Mouse (Mus musculus) Patski (cell line): ENCODE measurements around the gene Soga1. TPM values are rescaled to one million over a fixed set of nuclear protein-coding genes. Genes with fewer than 3 reads are reported as not detected.

ENCODE experiments used
- ATAC-seq: fragments of 100-300 bp; one replicate; pipeline ENCODE4 v1.8.0; 2021
- CTCF ChIA-PET: fragments of 350-600 bp; sonication (Branson Sonifier 250); formaldehyde crosslinking; loops from one replicate; lab custom pipeline; 2022; ENCODE audit warnings: inconsistent platforms; lab: Charles Lee
- POLR2A ChIA-PET: fragments of 350-600 bp; sonication (Branson Sonifier 250); formaldehyde crosslinking; loops from one replicate; lab custom pipeline; 2022; ENCODE audit warnings: antibody characterized with exemption, inconsistent platforms; lab: Charles Lee
- DNase-seq: peaks from one replicate; pipeline ENCODE4 v3.0.0-alpha.2; 2011; ENCODE audit warnings: low read depth, low spot score
- H3K27me3 ChIP-seq: fragments of 371-371 bp; one replicate; pipeline ENCODE4 v1.5.1; 2021
- CTCF ChIP-seq: fragments of 100-300 bp; IDR thresholded peaks from one replicate; pipeline ENCODE4 v1.5.1; 2021
- in situ Hi-C: fragments of 300-500 bp; cut with MboI; formaldehyde crosslinking; loops from 3 replicates; pipeline ENCODE4 v1.11.1; 2018; ENCODE audit warnings: low pct_unique_long_range_greater_than_20kb, mixed read lengths
- polyA plus RNA-seq: library from polyadenylated mRNA; unstranded; gene quantifications from one replicate; pipeline ENCODE4 v1.2.3, GENCODE M21; 2021

Gene Soga1
- polyA plus RNA-seq, 1 experiment from 2014 or later = 35.3 TPM

DNA sequence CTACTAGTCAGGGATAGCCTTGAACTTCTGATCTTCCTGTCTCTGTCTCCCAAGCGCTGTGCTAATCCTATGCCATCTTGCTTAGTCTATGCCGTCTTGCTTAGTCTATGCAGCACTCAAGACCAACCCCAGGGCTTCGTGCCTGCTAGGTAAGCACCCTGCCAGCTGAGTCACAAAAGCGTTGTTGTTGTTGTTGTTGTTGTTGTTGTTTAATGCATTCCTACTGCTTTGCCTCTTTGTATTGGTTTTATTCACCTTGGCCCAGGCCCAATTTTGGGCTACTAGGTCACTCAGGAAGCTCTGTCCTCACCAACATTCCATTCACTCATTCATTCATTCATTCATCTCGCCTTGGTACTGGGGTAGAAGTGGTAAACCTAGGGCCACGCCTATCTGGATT is 23.3 kb downstream of the Soga1 start:
- ChIA-PET CTCF (interaction anchor here (1.2 kb wide), 1 partner anchor 15 kb away, joined by 3 read pairs; no protein-coding TSS in a partner anchor), POLR2A (interaction anchor here (1.0 to 1.3 kb wide), 2 partner anchors 20 to 36 kb away, joined by 3 to 4 read pairs; no protein-coding TSS in a partner anchor)
- ATAC-seq = no peak
- no peak for TF ChIP-seq CTCF
- DNase-seq = no peak
- H3K27me3 ChIP-seq = no peaks in the 10 kb centered on the region
- in situ Hi-C loops = no loop called here

DNA sequence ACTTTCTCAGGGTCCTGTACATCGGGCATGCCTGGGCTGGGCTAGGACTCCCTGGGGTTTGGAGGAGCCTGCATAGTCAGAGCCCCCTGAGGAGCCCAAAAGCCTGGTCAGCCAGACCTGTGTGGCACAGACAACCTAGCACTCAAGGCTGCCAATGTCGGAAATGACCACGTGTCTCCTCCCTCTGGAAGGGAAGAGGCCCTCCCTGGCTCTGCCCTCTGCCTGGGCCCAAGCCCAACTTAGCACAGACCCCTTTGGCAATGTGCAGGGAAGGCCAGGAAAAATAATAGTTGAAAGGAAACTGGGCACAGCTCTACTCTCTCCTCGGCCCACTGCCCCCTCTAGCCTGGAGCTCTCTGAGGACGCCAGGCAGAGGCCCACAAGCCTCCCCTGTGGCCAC is 24.2 kb downstream of the Soga1 start:
- CTCF ChIA-PET = interaction anchor here (0.9 to 1.2 kb wide), 2 partner anchors 14 to 20 kb away, joined by 3 to 4 read pairs; no protein-coding TSS in a partner anchor
- no peak for TF ChIP-seq CTCF
- in situ Hi-C loops = no loop called here
- no peaks in the 10 kb centered on the region for H3K27me3 ChIP-seq
- no peak for DNase-seq
- POLR2A ChIA-PET = interaction anchor here (0.8 to 1.3 kb wide), 4 partner anchors 17 to 37 kb away, joined by 3 to 6 read pairs (median 4); partner anchors contain the start of gene Soga1
- ATAC-seq = no peak

DNA sequence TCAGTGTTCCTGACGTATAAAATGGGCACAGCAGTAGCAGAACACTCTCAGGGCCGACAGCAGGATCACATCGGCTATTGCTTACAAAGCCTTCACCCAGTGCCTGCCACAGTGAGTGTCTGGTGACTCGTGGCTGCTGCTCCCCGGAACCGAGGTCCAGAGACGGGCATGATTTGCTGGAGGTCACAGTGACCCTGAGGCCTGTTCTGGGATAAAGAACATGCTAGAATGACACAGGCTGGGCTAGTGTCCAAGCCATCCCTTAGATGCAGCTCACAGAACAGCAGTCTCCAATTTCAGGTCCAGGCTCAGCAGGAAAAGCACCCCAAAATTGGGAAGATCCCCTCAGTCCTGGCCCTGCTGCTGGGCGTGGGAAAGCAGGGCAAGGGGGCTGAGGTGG is 24.8 kb downstream of the Soga1 start:
- H3K27me3 ChIP-seq = no peaks in the 10 kb centered on the region
- no peak for DNase-seq
- no peak for TF ChIP-seq CTCF
- ATAC-seq = no peak
- ChIA-PET POLR2A (interaction anchor here (0.8 to 1.0 kb wide), 2 partner anchors 18 to 24 kb away, joined by 3 to 6 read pairs; partner anchors contain the start of gene Soga1), CTCF (interaction anchor here (1.4 kb wide), 1 partner anchor 37 kb away, joined by 4 read pairs; no protein-coding TSS in a partner anchor)
- in situ Hi-C loops = no loop called here

DNA sequence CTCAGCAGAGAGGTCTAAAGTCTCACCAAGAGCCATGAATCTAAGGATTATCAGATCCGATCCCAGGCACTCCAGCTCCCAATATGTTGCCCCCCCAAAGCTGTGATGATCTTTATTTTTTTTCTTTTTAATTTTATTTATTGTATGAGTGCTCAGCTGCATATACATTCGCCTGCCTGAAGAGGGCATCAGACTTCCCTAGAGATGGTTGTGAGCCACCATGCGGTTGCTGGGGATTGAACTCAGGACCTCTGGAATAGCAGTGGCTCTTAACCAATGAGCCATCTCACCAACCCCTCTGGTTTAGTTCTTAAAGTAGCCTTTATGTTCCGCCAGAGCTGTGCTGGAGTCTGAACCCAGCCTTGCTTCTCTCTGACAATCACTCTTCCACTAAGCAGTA is 25.3 kb downstream of the Soga1 start:
- DNase-seq = no peak

DNA sequence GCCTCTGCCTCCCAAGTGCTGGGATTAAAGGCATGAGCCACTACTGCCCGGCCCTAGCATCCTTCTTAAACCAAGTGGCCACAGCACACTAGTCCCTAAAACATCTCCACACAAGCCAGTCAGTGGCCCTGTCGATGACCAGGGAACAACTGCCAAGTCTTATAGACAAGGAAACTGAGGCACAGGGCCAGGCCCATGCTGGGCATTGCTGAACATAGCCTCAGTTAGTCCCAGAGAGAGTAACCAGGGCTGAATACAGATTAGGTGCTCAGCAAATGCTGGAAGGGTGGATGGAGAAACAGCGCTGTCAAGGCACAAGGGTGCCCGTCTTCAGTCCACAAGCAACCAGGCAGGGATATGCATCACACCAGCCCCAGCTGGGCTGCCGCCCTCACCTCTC is 25.9 kb downstream of the Soga1 start:
- no peaks in the 10 kb centered on the region for H3K27me3 ChIP-seq
- DNase-seq (no peak), ATAC-seq (no peak)
- in situ Hi-C loops = no loop called here
- ChIA-PET POLR2A (interaction anchor here (0.6 kb wide), 2 partner anchors 25 to 1395 kb away, joined by 3 read pairs; no protein-coding TSS in a partner anchor), CTCF (interaction anchor here (1.0 to 1.7 kb wide), 4 partner anchors 17 to 38 kb away, joined by 3 to 5 read pairs (median 4); no protein-coding TSS in a partner anchor)
- no peak for TF ChIP-seq CTCF

More for the DNA sequence above, 25.3 kb downstream of the Soga1 start:
- no peak for ATAC-seq
- POLR2A ChIA-PET = interaction anchor here (1.0 kb wide), 1 partner anchor 18 kb away, joined by 3 read pairs; no protein-coding TSS in a partner anchor
- no peaks in the 10 kb centered on the region for H3K27me3 ChIP-seq
- no peak for TF ChIP-seq CTCF
- in situ Hi-C loops = no loop called here
- CTCF ChIA-PET = interaction anchor here (1.3 to 1.4 kb wide), 2 partner anchors 17 to 38 kb away, joined by 4 read pairs; no protein-coding TSS in a partner anchor

DNA sequence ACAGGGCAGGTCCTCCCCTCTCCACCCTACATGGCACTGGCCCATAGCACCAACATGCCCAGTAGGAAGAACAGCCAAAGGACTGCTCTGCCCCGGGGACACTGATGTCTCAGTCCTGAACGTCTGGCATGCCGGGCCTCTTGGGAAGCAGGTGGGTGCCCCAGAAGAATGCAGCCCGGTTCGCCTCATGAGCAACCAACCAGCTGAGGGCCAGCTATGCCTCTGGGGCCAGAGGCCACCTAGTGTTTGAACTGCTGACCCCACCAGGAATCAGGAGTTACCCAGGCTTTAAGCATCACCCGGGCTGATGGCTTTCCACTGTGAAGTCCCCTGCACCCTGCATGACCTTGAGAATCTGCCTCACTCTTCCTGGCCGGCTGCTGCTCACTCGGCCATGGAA is 26.6 kb downstream of the Soga1 start:
- in situ Hi-C loops = no loop called here
- ATAC-seq (peak; percentile 81), DNase-seq (no peak)
- no peak for TF ChIP-seq CTCF
- CTCF ChIA-PET = interaction anchor here (1.0 to 1.7 kb wide), 4 partner anchors 16 to 26 kb away, joined by 3 to 5 read pairs (median 4); partner anchors contain the start of gene Soga1
- POLR2A ChIA-PET = interaction anchor here (0.6 to 0.9 kb wide), 5 partner anchors 9 to 26 kb away, joined by 3 to 6 read pairs (median 3); no protein-coding TSS in a partner anchor
- H3K27me3 ChIP-seq = no peaks in the 10 kb centered on the region

DNA sequence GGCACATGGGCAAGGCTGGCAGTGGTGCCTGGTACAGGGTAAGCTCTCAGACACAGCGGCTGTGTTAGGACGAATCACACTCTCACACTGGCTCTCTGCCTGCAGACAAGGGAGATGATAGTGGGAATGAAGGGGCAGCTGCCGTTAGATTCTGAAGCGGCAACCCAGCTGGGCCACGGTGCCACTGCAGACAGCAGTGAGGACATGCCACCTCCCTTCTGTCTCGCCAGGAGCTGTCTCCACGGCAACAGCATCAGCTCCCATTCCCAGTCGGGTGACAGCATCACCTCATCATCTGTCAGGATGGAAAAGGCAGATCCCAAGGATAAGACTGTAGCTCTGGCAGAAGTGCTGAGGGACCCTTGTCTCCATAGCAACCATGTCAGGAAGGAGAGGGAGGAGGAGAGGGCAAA is 29.2 kb downstream of the Soga1 start:
- CTCF ChIA-PET = interaction anchor here (1.3 to 1.6 kb wide), 2 partner anchors 19 to 26 kb away, joined by 4 read pairs; no protein-coding TSS in a partner anchor
- in situ Hi-C loops = no loop called here
- no peak for ATAC-seq
- no peaks in the 10 kb centered on the region for H3K27me3 ChIP-seq
- no peak for DNase-seq
- TF ChIP-seq CTCF = no peak
- POLR2A ChIA-PET = no interaction called here

DNA sequence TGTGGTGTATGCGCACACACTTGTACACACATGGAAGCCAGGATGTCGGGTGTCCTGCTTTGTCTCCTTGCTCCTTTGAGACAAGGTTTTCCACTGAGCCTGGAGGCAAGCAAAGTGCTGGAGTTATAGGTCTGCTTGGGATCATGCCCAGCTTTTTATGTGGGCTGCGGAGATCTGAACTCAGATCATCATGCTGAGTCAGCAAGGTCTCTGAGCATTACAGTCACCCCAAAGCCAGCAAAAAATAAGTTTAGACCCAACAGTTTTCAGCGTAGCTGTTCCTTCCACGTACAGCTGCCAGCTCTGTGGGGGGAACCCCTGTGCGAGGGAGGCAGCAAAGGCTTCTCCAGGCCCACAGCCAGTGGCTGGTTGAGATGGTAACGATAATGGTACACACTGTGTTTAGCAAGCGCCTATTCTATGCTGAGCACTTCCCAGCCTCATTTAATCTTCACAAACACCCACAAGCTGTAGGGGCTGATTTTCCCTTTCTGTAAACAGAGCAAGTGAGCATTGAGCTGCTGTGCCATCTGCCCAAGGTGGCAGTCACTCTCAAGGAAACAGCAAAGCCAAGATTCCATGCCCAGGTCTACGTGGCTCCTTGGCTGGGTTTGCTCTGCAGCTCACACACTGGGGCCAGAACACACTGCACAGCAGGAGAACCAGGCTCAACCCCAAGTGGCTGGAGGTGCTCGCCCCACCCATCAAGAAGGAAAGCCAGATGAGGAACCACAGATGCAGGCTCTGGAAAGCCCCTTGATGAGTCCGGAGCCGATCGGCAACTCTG is 30.5 kb downstream of the Soga1 start:
- H3K27me3 ChIP-seq = no peaks in the 10 kb centered on the region
- CTCF ChIA-PET = interaction anchor here (1.6 kb wide), 1 partner anchor 18 kb away, joined by 4 read pairs; no protein-coding TSS in a partner anchor
- ATAC-seq (no peak), DNase-seq (no peak)
- TF ChIP-seq CTCF = no peak
- POLR2A ChIA-PET = interaction anchor here (1.8 kb wide), 1 partner anchor 29 kb away, joined by 6 read pairs; no protein-coding TSS in a partner anchor
- in situ Hi-C loops = no loop called here

DNA sequence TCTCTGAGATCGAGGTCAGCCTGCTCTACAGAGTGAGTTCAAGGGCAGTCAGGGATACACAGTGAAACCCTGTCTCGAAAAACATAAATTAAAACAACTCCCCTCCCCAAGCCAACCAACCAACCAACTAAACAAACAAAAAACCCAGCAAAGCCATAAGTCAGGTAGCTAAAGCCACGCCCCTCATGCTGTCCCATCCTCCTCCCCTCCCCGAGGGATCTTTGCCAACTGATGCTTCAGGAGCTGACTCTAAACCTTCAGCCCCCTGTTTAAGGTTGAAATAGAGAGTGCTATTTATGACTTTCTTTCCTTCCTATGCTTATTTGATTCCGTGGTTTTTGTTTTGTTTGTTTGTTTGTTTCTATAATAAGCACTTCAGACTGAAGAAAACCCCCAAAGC is 32.1 kb downstream of the Soga1 start:
- no peak for TF ChIP-seq CTCF
- in situ Hi-C loops = no loop called here
- ChIA-PET CTCF (interaction anchor here (1.2 to 1.7 kb wide), 3 partner anchors 9 to 34 kb away, joined by 3 to 4 read pairs (median 3); partner anchors contain the start of gene Soga1), POLR2A (no interaction called here)
- H3K27me3 ChIP-seq = no peaks in the 10 kb centered on the region
- DNase-seq = no peak
- no peak for ATAC-seq

DNA sequence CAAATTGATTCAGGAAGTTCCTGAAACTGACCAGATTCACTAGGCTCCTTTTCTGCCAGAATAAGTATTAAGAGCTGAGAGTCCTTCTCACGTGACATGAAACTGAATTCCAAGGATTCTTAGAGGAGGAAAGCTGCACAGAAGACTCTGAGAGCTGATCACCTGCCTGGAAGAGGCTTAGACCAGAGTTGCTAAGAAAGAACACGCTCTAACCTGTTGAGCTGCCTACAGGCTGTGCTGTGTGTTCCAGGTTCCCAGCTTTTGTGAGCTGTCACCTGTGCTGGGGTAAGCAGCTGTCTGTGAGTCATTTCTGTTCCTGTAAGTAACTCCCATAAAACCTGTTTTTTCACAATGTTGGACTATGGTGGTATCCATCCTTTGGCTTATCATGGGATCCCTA is 33.1 kb downstream of the Soga1 start:
- no peak for DNase-seq
- in situ Hi-C loops = no loop called here
- POLR2A ChIA-PET = interaction anchor here (1.7 kb wide), 1 partner anchor 26 kb away, joined by 5 read pairs; no protein-coding TSS in a partner anchor
- no peak for ATAC-seq
- H3K27me3 ChIP-seq = no peaks in the 10 kb centered on the region
- TF ChIP-seq CTCF = no peak
- CTCF ChIA-PET = interaction anchor here (1.2 to 1.7 kb wide), 3 partner anchors 8 to 35 kb away, joined by 3 to 4 read pairs (median 3); partner anchors contain the start of gene Soga1
